Mouse (Mus musculus): ENCODE data around the gene Prdx5. TPM values are rescaled to one million over a fixed set of nuclear protein-coding genes. Genes with fewer than 3 reads are reported as not detected.

Prdx5 gene
- total RNA-seq, 2 experiments from 2014 or later, result 341 to 382 TPM

DNA sequence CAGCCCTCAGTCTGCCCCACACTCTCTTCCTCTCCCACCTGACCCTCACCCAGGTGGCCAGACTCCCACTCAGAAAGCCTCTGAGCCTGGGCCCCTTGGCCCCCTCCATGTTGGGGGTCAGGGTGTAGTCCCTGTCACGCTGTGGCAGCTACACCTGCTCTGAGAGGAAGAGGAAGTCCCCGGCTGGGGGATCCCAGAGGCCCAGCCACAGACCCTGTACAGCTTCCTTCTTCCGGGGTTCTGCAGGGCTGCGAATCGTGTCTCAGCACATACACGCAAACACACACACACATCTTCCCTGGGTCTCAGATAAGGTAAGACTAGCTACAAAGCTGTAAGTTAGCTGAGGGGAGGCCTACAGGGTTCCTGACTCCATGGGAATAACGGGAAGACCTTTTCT, 51.9 kb downstream of the Prdx5 start, which contains the start of gene Ccdc88b:
Gene Ccdc88b, minus strand, starts transcription at position 181 of the 400 bp plus-strand sequence.
- intact Hi-C loops (cut with DNase I), result no loop called here
- DNase-seq (ENCODE audit: low spot score in 2 of 2), result no peak

DNA sequence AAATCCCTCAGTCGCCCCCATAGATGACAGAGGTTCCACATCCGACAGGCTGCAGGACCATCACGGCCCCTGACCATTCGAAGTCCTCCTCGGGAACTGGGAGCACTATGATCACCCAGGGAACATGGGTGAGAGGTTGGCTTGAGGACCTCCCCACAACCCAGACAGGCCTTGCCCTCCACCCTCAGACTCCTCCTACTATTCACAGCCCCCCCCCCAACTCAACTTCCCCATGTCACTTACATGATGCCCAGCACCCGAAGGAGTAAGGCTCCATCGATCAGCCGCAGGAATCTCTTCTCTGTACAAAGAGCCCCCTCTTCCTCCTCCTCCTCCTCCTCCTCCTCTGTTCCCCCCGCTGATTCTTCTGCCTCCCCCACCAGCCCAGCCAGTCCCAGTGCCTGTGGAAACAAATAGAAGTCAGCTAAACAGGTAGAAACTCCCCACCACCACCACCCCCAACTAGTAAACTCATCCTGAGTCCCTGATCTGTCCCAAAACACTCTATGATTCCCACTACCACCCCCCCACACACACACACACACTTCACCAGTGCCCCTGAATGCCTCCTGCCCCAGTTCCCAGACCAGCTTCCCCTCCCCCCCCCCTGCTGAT, 52.4 kb downstream of the Prdx5 start:
- DNase-seq (ENCODE audit: low spot score in 2 of 2), result no peak
- intact Hi-C loops (cut with DNase I), result no loop called here

DNA sequence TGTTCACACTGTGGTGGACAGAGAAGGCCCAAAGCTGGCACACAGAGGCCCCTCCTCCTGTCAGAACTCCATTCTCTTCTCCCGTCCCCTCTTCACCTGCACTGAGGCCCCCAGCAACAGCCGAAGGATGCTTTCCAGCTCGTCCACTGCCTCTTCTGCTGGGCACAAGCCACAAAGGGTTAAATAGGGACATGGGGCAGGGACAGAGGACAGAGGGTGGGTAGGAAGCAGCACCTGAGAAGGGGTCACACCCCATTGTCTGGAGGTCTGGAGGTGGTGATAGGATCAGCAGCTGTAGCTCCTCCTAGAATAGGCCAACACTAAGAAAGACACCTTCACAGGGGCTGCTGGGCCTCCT, 52.9 kb downstream of the Prdx5 start:
- intact Hi-C loops (cut with DNase I), result no loop called here
- DNase-seq (ENCODE audit: low spot score in 2 of 2), result no peak

Small RNA genes lying within 50 kb of the gene (microRNA-seq; reads per million reads assigned to microRNA genes)
- 8.1 reads per million, percentile 26 among the genes with 10 or more reads in this experiment for gene Mir6990

Other genes with a start within 250 kb of the Prdx5 start
- gene Rps6ka4, start 69.5 kb downstream of the Prdx5 start, total RNA-seq (2021), result 10 to 100 TPM; 29.6 to 45.4 TPM
- 1 to 10 TPM; 2.3 to 3.7 TPM for gene Ccdc88b, start 51.9 kb downstream of the Prdx5 start, total RNA-seq (2021)
- 10 to 100 TPM; 39.8 to 48.2 TPM for gene Trmt112, start 408 bp downstream of the Prdx5 start, total RNA-seq (2021)
- 10 to 100 TPM; 60.6 to 66.4 TPM for gene Esrra, start 11.7 kb upstream of the Prdx5 start, total RNA-seq (2021)
- gene Catsperz, start 15.3 kb upstream of the Prdx5 start, total RNA-seq (2021), result 10 to 100 TPM; 23.8 to 30.8 TPM
- 10 to 100 TPM; 34.9 to 37.0 TPM for gene Kcnk4, start 24.4 kb upstream of the Prdx5 start, total RNA-seq (2021)
- gene Bad, start 31.8 kb upstream of the Prdx5 start, total RNA-seq (2021), result 10 to 100 TPM; 36.6 to 42.6 TPM
- 100 to 1,000 TPM in 1 of 2 experiments, 10 to 100 TPM in 1; 94.1 to 108 TPM for gene Gpr137, start 32.4 kb upstream of the Prdx5 start, total RNA-seq (2021)
- 10 to 100 TPM; 51.5 to 55.6 TPM for gene Ppp1r14b, start 64.9 kb upstream of the Prdx5 start, total RNA-seq (2021)
- 10 to 100 TPM in 1 of 2 experiments, 1 to 10 TPM in 1; 9.7 to 12.5 TPM for gene Plcb3, start 66.4 kb upstream of the Prdx5 start, total RNA-seq (2021)
- gene Fkbp2, start 70.4 kb upstream of the Prdx5 start, total RNA-seq (2021), result 100 to 1,000 TPM; 102 to 103 TPM
- 100 to 1,000 TPM in 1 of 2 experiments, 10 to 100 TPM in 1; 88.0 to 104 TPM for gene Vegfb, start 77.5 kb upstream of the Prdx5 start, total RNA-seq (2021)
- gene Dnajc4, start 82.5 kb upstream of the Prdx5 start, total RNA-seq (2021), result 10 to 100 TPM; 22.9 to 28.1 TPM
- 10 to 100 TPM; 12.5 to 16.8 TPM for gene Nudt22, start 86.0 kb upstream of the Prdx5 start, total RNA-seq (2021)
- 10 to 100 TPM; 20.4 to 24.7 TPM for gene Trpt1, start 86.0 kb upstream of the Prdx5 start, total RNA-seq (2021)
- 1 to 10 TPM; 3.7 to 4.9 TPM for gene Fermt3, start 109.4 kb upstream of the Prdx5 start, total RNA-seq (2021)
- 100 to 1,000 TPM; 179 to 201 TPM for gene Stip1, start 129.9 kb upstream of the Prdx5 start, total RNA-seq (2021)
- 10 to 100 TPM; 14.1 to 17.6 TPM for gene Macrod1, start 146.7 kb upstream of the Prdx5 start, total RNA-seq (2021)
- 10 to 100 TPM; 36.2 to 41.7 TPM for gene Flrt1, start 195.6 kb upstream of the Prdx5 start, total RNA-seq (2021)

Measured in left cerebral cortex, postnatal 36 days (tissue).